Mouse (Mus musculus): ENCODE data around the gene Gm20403. TPM values are rescaled to one million over a fixed set of nuclear protein-coding genes. Genes with fewer than 3 reads are reported as not detected.
"Not testable (repeated sequence)": the region's sequence is repeated elsewhere in the genome, so short reads cannot be mapped to it uniquely, and the experiment has no call there.

The Gm20403 gene
- total RNA-seq (2021): not detected in 2 replicates
- long read RNA-seq: 0 reads

- DNase-seq: peak; percentile 82
Observed at GRCm38 (mm10) chr12:54986052-54986717, at the start of gene Gm20403. Gene Gm20403 (minus strand): TSS chr12:54986529.

- DNase-seq: no peak
Observed at GRCm38 (mm10) chr12:55027088-55027487, 40.8 kb upstream of the Gm20403 start.

- no peak for DNase-seq
Observed at GRCm38 (mm10) chr12:55023284-55023683, 37.0 kb upstream of the Gm20403 start.

GRCm38 (mm10) chr12:55019421-55019877 lies 33.1 kb upstream of the Gm20403 start:
- no peak for DNase-seq

- DNase-seq: no peak
Observed at GRCm38 (mm10) chr12:55017119-55017721, 30.9 kb upstream of the Gm20403 start.

GRCm38 (mm10) chr12:55016339-55017118 lies 30.2 kb upstream of the Gm20403 start:
- DNase-seq: no peak

- DNase-seq: no peak
Observed at GRCm38 (mm10) chr12:55015428-55015827, 29.1 kb upstream of the Gm20403 start.

- no peak for DNase-seq
Observed at GRCm38 (mm10) chr12:55013626-55014398, 27.5 kb upstream of the Gm20403 start, which contains the start of gene Baz1a. Gene Baz1a (minus strand): TSS chr12:55014348.

- DNase-seq: no peak
Observed at GRCm38 (mm10) chr12:55013031-55013430, 26.7 kb upstream of the Gm20403 start.

GRCm38 (mm10) chr12:55007361-55008008 lies 21.2 kb upstream of the Gm20403 start:
- DNase-seq: no peak

- DNase-seq: no peak
Observed at GRCm38 (mm10) chr12:55006071-55006470, 19.7 kb upstream of the Gm20403 start.

- no peak for DNase-seq
Observed at GRCm38 (mm10) chr12:55004396-55004795, 18.1 kb upstream of the Gm20403 start.

GRCm38 (mm10) chr12:55003843-55004242 lies 17.5 kb upstream of the Gm20403 start:
- no peak for DNase-seq

GRCm38 (mm10) chr12:55002532-55002931 lies 16.2 kb upstream of the Gm20403 start:
- not testable (repeated sequence) for DNase-seq

GRCm38 (mm10) chr12:54999016-54999690 lies 12.8 kb upstream of the Gm20403 start:
- DNase-seq: no peak

- no peak for DNase-seq
Observed at GRCm38 (mm10) chr12:54998411-54998810, 12.1 kb upstream of the Gm20403 start.

GRCm38 (mm10) chr12:54996979-54997474 lies 10.7 kb upstream of the Gm20403 start:
- no peak for DNase-seq

GRCm38 (mm10) chr12:54995965-54996364 lies 9.6 kb upstream of the Gm20403 start:
- no peak for DNase-seq

- DNase-seq: no peak
Observed at GRCm38 (mm10) chr12:54994418-54994817, 8.1 kb upstream of the Gm20403 start.

- no peak for DNase-seq
Observed at GRCm38 (mm10) chr12:54994068-54994386, 7.7 kb upstream of the Gm20403 start.

Measured in adrenal gland, postnatal 25 days (tissue).